Mouse (Mus musculus) CD8-positive naive resting alpha-beta T cell, adult 57 days (primary cell): ENCODE measurements around the gene Alkbh7. TPM values are rescaled to one million over a fixed set of nuclear protein-coding genes. Genes with fewer than 3 reads are reported as not detected.

Source experiments
- total RNA-seq: library from RNA; stranded (reverse); gene quantifications from one replicate; pipeline ENCODE4 v1.2.4, GENCODE M21; 2023

Alkbh7 gene
- total RNA-seq, result 12.2 TPM

DNA sequence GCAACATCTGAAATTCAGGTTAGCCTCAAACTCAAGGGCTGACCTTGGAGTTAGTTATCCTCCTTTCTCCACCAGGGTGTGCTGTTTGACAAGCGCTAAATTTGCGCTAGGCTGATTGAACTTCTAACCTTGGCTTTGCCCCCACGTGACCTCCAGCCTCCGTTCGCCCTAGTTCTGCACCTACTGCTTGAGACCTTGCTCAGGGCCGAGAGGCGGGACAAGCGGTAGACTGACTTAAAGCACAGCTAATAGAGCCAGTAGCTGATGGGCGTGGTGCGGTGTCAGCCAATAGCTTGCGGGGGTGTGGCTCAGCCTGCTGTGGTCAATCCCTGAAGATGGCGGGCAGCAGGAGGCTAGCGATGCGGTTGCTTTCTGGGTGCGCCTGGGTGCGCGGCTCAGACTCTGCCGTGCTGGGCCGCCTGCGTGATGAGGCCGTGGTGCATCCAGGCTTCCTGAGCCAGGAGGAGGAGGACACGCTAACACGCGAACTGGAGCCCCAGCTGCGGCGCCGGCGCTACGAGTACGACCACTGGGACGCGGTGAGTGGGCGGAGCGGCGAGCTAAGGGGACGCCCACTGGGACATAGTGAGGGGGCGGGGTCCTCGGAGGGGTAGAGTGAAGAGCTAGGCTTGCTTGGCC is at the start of gene Alkbh7:
TSS of gene Alkbh7 (plus strand) at position 311 of the 639 bp plus-strand sequence.

GRCm38 (mm10) chr17:56982013-56982412 is 15.1 kb upstream of the Alkbh7 start, which contains the start of gene Acer1:
TSS of gene Acer1 (minus strand) at chr17:56982126.

DNA sequence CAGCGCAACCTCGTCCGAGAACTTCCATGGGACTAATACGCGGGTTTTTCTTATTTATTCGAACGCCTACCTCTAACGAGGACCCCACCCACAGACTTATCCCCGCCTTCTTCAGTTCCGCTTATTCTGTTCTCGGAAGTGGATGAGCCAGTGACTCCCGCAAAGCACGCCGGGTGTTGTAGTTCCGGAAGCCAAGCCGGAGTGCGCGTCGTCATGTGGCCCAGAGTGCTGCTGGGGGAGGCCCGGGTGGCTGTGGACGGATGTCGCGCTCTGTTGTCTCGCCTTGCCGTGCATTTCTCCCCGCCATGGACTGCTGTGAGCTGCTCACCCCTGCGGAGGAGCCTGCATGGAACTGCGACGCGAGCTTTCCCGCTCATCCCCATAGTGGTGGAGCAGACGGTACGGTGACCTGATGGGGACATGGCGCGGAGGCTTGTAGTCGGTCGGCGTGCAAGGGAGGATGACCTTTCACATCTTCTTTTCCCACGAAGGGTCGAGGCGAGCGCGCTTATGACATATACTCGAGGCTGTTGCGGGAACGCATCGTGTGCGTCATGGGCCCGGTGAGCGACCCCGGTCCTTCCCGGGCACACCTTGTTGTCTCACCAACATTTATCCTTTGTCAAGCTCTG is 6.9 kb upstream of the Alkbh7 start, which contains the start of gene Clpp:
TSS of gene Clpp (plus strand) at position 191 of the 632 bp plus-strand sequence.

GRCm38 (mm10) chr17:56999968-57000609 is 3.0 kb downstream of the Alkbh7 start, which contains the start of gene Pspn:
TSS of gene Pspn (minus strand) at chr17:57000018.

GRCm38 (mm10) chr17:57011236-57012141 is 14.3 kb downstream of the Alkbh7 start, which contains the start of the genes Gtf2f1 and Gm17949:
TSS of gene Gtf2f1 (minus strand) at chr17:57011288.
TSS of gene Gm17949 (plus strand) at chr17:57011469.

GRCm38 (mm10) chr17:57030931-57031660 is 34.0 kb downstream of the Alkbh7 start, which contains the start of gene Khsrp:
TSS of gene Khsrp (minus strand) at chr17:57031522.

DNA sequence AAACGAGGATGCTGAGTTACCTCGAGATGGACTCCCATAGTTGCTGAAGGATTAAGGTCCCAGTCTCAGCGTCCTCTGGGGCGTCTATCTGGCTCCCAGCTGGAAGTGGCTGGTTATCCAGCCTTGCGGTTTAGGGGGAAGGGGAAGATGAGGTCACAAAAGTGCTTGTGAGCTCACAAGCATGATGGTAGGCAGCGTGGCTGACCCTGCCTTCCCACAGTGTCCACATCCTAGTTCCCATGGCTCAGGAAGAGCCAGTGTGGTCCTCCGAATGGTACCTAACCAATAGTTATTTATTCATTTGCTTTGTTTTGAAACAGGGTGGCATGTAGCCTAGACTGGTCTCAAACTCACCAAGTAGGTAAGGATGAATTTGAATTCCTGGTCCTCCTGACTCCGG is 44.4 kb downstream of the Alkbh7 start, which contains the start of gene Slc25a41:
TSS of gene Slc25a41 (minus strand) at position 101 of the 400 bp plus-strand sequence.

Other genes with a start within 250 kb of the Alkbh7 start
- gene Nrtn, start 239.8 kb upstream of the Alkbh7 start, total RNA-seq, result not detected
- 60.0 TPM for gene Dus3l, start 232.6 kb upstream of the Alkbh7 start, total RNA-seq
- 2.1 TPM for gene Prr22, start 227.1 kb upstream of the Alkbh7 start, total RNA-seq
- 21.6 TPM for gene Rfx2, start 166.3 kb upstream of the Alkbh7 start, total RNA-seq
- gene Acsbg2, start 122.9 kb upstream of the Alkbh7 start, total RNA-seq, result not detected
- 2.1 TPM for gene 1700061G19Rik, start 121.9 kb upstream of the Alkbh7 start, total RNA-seq
- 49.0 TPM for gene Mllt1, start 61.9 kb upstream of the Alkbh7 start, total RNA-seq
- gene Acer1, start 15.2 kb upstream of the Alkbh7 start, total RNA-seq, result not detected
- 27.6 TPM for gene Clpp, start 7.0 kb upstream of the Alkbh7 start, total RNA-seq
- gene Pspn, start 2.7 kb downstream of the Alkbh7 start, total RNA-seq, result not detected
- 70.0 TPM for gene Gtf2f1, start 13.9 kb downstream of the Alkbh7 start, total RNA-seq
- not detected for gene Gm17949, start 14.1 kb downstream of the Alkbh7 start, total RNA-seq
- 116 TPM for gene Khsrp, start 34.2 kb downstream of the Alkbh7 start, total RNA-seq
- gene Slc25a41, start 44.3 kb downstream of the Alkbh7 start, total RNA-seq, result not detected
- gene Crb3, start 61.8 kb downstream of the Alkbh7 start, total RNA-seq, result 2.2 TPM
- gene Slc25a23, start 62.5 kb downstream of the Alkbh7 start, total RNA-seq, result 22.2 TPM
- gene Dennd1c, start 81.2 kb downstream of the Alkbh7 start, total RNA-seq, result 160 TPM
- gene Tubb4a, start 90.4 kb downstream of the Alkbh7 start, total RNA-seq, result 1.5 TPM
- gene Tnfsf9, start 108.0 kb downstream of the Alkbh7 start, total RNA-seq, result 0.40 TPM
- not detected for gene Cd70, start 152.4 kb downstream of the Alkbh7 start, total RNA-seq
- 1.9 TPM for gene Tnfsf14, start 196.8 kb downstream of the Alkbh7 start, total RNA-seq
- gene C3, start 230.8 kb downstream of the Alkbh7 start, total RNA-seq, result 1.3 TPM